Mouse (Mus musculus): ENCODE data around the gene Cyp4v3.
"Not testable (repeated sequence)": the region's sequence is repeated elsewhere in the genome, so short reads cannot be mapped to it uniquely, and the experiment has no call there.

Gene Cyp4v3

DNA sequence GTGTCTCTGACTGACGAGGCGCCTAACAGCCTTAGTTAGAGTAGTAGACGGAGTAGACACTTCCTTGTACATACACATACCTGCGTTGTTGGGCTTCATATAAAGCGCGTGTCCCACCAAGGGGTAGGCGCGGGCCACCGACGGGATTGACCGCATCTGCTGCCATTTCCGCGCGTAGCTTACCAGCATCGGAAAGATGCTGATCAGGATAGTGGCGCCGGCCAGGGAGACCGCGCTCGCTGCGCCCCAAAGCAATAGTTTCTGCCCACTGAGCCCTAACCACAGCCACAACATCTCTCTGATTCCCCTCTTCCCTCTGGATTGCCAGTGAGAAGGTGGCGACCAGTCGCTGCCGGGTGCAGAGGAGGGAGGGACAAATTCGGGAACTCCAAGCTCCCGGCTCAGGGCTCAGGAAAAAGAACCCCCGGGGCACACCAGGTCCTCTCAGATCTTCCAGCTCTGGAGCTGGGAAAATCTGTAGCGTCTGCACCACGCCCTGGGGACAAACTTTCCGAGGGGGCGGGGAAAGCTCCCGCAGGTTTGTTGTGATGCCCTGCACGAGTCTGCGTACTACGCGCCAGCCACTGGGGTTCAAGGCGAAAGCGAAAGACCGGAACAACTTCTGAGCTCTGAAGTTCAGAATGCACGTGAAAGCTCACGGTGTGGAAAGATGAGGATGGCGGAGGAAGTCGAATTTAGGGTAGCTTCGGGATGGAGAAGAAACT is at the start of gene Cyp4v3:
Gene Cyp4v3 (minus strand): TSS at position 532 of the 725 bp plus-strand sequence.
- peak; percentile 85 for DNase-seq

GRCm38 (mm10) chr8:45381963-45382347 is 48.9 kb upstream of the Cyp4v3 start, which contains the start of gene Fam149a:
Fam149a (minus strand) TSS chr8:45382291.
- DNase-seq, result no peak

GRCm38 (mm10) chr8:45381075-45381962 is 48.3 kb upstream of the Cyp4v3 start:
- DNase-seq, result no peak

GRCm38 (mm10) chr8:45380598-45380997 is 47.6 kb upstream of the Cyp4v3 start:
- DNase-seq, result no peak

DNA sequence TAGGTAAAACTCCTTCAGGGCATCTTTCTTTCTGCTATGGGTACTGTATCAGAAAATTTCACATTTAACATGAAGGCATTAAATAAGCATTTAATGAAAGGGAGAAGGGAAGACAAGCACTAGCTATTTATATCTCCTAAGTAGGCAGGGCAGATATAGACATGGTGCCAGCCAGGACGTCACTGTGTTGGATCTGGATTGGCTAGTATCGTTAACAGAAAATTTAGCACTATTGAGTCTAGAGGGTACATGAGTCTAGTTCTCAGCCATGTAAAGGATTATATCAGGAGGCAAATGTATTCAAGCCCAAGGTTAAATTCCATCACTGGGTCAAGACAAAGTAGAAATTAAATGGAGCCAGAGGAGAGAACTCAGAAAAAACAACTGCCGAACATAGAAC is 41.1 kb upstream of the Cyp4v3 start:
- no peak for DNase-seq

GRCm38 (mm10) chr8:45367154-45367553 is 34.1 kb upstream of the Cyp4v3 start:
- no peak for DNase-seq

DNA sequence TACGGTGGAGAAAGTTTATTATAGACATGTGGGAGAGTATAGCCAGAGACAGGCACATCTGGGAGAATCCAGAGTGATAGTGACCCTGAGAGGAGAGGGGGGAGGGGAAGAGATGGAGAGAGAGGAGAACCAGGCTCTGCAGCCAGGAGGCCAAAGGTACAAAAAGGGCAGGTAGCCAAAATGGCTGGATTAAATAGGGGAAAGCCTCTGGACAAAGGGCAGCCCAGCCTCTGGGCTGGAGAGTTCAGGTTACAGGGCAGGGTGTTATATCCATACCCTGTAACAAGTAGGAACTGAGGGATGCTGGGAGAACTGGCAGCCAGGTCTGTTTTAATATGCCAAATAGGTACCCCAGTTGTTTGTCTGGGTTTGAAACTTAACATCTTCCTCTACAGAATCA is 30.2 kb upstream of the Cyp4v3 start:
- DNase-seq, result no peak

GRCm38 (mm10) chr8:45362323-45362722 is 29.3 kb upstream of the Cyp4v3 start:
- DNase-seq, result peak; percentile 35

- peak; percentile 24 for DNase-seq
Observed at GRCm38 (mm10) chr8:45359091-45359605, 26.1 kb upstream of the Cyp4v3 start.

DNA sequence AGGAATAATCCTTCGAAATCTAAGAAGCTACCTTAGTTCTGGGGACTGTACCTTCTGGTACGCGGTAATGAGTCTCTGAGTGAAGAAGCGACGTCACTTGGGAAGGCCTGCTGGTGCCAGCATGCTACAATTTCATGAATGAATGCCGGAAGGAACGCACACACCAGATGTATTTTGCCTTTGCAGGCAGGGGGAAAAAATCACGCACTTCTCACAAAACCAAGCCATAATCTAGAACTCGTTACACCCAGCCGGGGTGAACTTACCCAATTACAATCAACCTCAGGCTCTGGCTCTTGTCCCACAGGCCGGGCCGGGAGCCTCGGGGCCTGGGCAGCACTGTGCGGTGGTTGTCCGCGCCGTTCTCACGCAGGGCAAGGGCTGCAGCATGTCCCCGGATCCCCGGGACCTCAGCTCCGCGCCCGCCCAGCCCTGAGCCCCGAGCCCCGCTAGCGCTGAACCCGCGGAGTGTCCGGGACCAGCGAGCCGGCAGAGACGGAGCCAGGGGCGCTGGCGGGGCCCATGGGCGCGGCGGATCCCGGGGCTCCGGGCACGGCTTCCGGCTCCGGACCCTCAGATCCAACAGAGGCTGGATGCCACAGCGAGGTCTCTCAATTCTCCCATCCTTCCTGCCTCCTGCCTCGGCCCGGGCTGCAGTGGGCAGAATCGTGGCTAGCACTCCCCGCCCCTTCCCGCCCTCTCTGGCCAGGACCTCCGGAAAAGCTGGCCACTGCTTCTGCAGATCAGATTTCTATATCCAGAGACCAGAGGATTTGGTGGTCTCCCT is 25.3 kb upstream of the Cyp4v3 start:
- DNase-seq, result peak; percentile 65

DNA sequence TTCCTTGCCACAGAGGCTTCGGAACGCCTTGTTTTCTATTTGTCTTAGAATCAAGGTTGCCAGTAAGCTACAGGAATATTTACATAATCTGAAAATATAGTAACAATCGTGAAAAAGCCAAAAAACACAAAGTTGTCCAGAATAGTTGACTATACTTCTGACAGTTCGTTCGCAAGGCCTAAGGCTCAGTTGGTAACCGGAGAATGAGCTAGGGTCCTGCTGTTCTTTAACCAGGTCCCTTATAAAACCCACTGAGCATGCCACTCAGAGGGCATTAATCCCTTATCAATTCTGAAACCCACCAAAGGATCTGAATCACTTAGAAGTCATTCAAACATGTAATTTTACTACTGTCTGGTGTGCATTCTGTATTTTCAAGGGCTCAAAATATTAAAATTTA is 22.8 kb upstream of the Cyp4v3 start:
- no peak for DNase-seq

GRCm38 (mm10) chr8:45345031-45345430 is 12.0 kb upstream of the Cyp4v3 start:
- peak; percentile 68 for DNase-seq

DNA sequence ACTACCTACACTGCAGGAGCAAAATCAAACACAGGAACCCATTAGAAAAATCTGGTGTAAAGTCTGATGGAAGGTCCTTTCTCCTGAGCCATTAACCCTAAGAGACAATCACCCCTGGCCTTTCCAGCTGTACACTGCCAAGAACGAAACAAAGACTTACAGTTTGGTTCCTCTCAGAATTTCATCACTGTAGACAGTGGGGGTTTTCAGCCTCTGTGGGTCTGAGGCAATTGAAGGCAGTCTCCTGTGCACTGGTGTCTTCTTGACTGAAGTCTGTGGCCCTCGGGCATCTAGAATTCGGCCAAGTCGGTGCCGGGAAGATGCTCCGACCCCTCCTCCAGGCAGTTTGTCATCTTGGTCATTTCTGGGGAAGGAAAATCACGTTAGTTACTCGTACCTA is 11.3 kb upstream of the Cyp4v3 start:
- no peak for DNase-seq

- DNase-seq, result no peak
Observed at GRCm38 (mm10) chr8:45341630-45342628, 8.9 kb upstream of the Cyp4v3 start.

DNA sequence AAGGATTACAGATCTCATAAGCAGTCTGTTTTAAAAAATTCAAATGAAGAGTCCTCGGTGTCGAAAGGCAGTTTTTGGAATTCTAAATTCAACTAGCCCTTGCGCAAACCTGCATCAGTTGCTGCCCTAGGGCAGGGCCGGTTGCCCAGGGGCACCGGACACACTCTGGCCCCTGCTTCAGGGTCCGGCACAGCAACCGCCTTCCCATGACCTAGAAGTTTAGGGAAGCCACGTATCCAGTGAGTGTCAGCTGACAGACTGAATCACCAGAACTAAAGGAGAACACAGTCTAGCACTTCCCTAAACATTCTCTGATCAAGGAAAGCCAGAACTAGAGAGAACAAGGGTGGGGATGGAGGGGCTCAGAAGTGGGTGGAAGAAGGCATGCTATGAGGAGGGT is 477 bp upstream of the Cyp4v3 start:
- DNase-seq, result peak; percentile 21

DNA sequence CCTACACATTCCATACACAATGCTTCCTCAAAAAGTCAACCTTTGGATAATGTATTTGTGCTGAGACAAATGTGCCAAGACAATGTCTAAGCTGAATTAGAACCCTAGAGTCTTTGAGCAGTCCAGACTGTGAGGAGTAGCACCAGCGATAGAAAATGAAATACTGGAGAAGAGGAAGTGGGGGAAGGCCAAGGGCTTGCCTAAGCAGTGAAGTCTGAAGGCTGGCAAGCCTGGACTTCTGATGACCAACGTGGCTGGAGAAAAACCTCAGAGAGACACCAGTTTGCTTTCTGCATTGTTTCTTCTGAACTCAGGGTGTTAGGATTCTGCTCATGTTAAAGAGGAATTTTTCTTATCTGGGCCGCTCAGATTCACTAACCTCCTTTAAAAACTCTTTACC is 2.2 kb downstream of the Cyp4v3 start:
- no peak for DNase-seq

GRCm38 (mm10) chr8:45329206-45329980 is 3.6 kb downstream of the Cyp4v3 start:
- peak; percentile 24 for DNase-seq

GRCm38 (mm10) chr8:45327076-45327475 is 5.9 kb downstream of the Cyp4v3 start:
- DNase-seq, result not testable (repeated sequence)

DNA sequence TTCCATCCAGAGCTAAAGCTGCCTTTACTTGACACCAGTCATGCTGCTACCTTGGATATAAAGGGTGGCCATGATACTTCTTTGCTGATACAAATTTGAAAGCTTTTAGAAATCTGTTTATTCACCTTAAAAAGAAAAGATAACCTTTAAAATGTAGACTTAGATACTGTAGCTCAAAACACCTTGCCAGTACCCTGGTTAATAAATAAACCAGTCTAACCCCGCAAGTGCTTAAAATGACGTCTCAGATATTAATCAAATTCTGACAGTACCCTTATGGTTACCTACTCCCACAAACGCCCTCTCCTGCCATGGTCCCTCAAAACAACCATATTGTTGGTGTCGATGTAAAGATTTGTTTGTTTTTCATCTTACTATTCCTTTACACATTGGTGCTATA is 8.9 kb downstream of the Cyp4v3 start:
- DNase-seq, result no peak

- no peak for DNase-seq
Observed at GRCm38 (mm10) chr8:45321365-45321764, 11.7 kb downstream of the Cyp4v3 start.

- DNase-seq, result no peak
Observed at GRCm38 (mm10) chr8:45320930-45321329, 12.1 kb downstream of the Cyp4v3 start.

Data from lung, postnatal 10 days (tissue).